Mouse (Mus musculus): Measurements from ENCODE around the gene Nsmce4a.

DNA sequence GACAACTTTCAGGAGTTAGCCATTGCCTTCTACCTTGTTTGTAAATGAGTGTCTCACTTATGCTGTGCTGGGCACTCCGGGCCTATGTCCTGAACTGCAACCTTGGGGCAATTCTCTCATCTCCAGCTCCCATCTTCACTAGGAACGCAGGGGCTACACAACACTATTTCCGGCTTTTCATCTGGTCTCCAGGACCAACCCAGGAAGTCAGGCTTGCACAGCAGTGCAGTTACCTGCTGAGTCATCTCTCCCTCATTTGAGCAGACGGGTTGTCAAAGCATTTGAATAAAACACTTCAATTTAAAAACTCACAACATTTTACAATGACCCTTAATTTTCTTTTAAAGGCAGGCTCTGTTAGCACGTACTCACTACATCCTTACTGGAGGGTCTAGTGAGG lies 62.7 kb downstream of the Nsmce4a start:
- no peak for TF ChIP-seq CTCF (conservative IDR thresholded peaks at IDR 0.05; ENCODE audit: insufficient read depth, insufficient read length, low read depth, low read length)
- no peak for TF ChIP-seq POLR2A (IDR thresholded peaks at IDR 0.05; ENCODE audit: low read depth, low read length)

Measured in kidney, adult 2 months (tissue).